ENCODE assay signal across 9 mouse cellular contexts in genomic region chr17:24015727-24016126, GRCm38 (mm10). TPM values are rescaled to one million over a fixed set of nuclear protein-coding genes. Genes with fewer than 3 reads are reported as not detected.
A peak's percentile ranks its signal among the peaks of the same experiment; 100 is the strongest.
DNase-seq lines count a peak whose midpoint lies in the region; ATAC-seq and TF ChIP-seq lines count a peak whose summit lies in the region.
"Had no signal": no experiment of that assay in that cellular context is flagged by ENCODE, and none has a peak within 500 bp of the region (broad histone marks: within the 10 kb centered on the region; RNA-seq: fewer than 3 reads in every experiment).

No protein-coding gene starts in this region.

- TF ChIP-seq EP300 in CH12.LX (IDR thresholded peaks at IDR 0.05; ENCODE audit: low read length): no peak

- no peak overlapping the region for H3K27ac ChIP-seq in hindbrain, embryonic 11.5 days (ENCODE audit: low read depth, low read length)
- H3K27ac ChIP-seq in hindbrain, embryonic 16.5 days (ENCODE audit: low read depth, low read length): no peak overlapping the region
- H3K27ac ChIP-seq in CH12.LX (ENCODE audit: insufficient read depth, low read depth): no peak overlapping the region
- no peak overlapping the region for H3K27ac ChIP-seq in limb, embryonic 11.5 days (replicated peaks; ENCODE audit: low read depth, low read length)
- H3K27ac ChIP-seq: neural tube, embryonic 13.5 days had no signal

- H3K4me1 ChIP-seq in hindbrain, embryonic 11.5 days (replicated peaks; ENCODE audit: control insufficient read depth, insufficient read depth, low read length): no peaks in the 10 kb centered on the region
- H3K4me1 ChIP-seq in hindbrain, embryonic 16.5 days (ENCODE audit: control insufficient read depth, insufficient read depth, low read depth, low read length): no peaks in the 10 kb centered on the region
- H3K4me1 ChIP-seq in CH12.LX (ENCODE audit: control insufficient read depth in 1 of 2, insufficient read depth in 2 of 2): no peaks in the 10 kb centered on the region
- no peaks in the 10 kb centered on the region for H3K4me1 ChIP-seq in limb, embryonic 11.5 days (ENCODE audit: control insufficient read depth, insufficient read depth, low read length)
- H3K4me1 ChIP-seq: neural tube, embryonic 13.5 days had no signal

- H3K9ac ChIP-seq in hindbrain, embryonic 11.5 days (ENCODE audit: low read depth, low read length): no peak overlapping the region
- H3K9ac ChIP-seq in hindbrain, embryonic 16.5 days (ENCODE audit: low read depth, low read length): no peak overlapping the region
- no peak overlapping the region for H3K9ac ChIP-seq in CH12.LX (ENCODE audit: insufficient read depth, low read depth)
- no peak overlapping the region for H3K9ac ChIP-seq in limb, embryonic 11.5 days (ENCODE audit: low read length)
- H3K9ac ChIP-seq: neural tube, embryonic 13.5 days had no signal

- dilution Hi-C loops in CH12.LX (cut with MboI; ENCODE audit: extremely low pct_ligation_motif_present, extremely low pct_unique_long_range_greater_than_20kb, low sequenced_read_pairs): no loop called here

- 25% methylated on average over 14 of the region's 14 CpGs for WGBS in hindbrain, embryonic 11.5 days
- 29% methylated on average over 14 of the region's 14 CpGs for WGBS in hindbrain, embryonic 16.5 days
- WGBS in limb, embryonic 11.5 days: 27% methylated on average over 14 of the region's 14 CpGs

- H3K4me3 ChIP-seq in hindbrain, embryonic 11.5 days (ENCODE audit: low read depth, low read length): no peak overlapping the region
- H3K4me3 ChIP-seq in hindbrain, embryonic 16.5 days (ENCODE audit: low read length): no peak overlapping the region
- no peak overlapping the region for H3K4me3 ChIP-seq in CH12.LX (replicated peaks in 1 of 3; ENCODE audit: low read depth in 2 of 3, low read length in 2 of 3, poor library complexity in 1 of 3)
- H3K4me3 ChIP-seq in limb, embryonic 11.5 days (ENCODE audit: low read depth, low read length): no peak overlapping the region
- H3K4me3 ChIP-seq: neural tube, embryonic 13.5 days had no signal

- TF ChIP-seq CTCF in CH12.LX (conservative IDR thresholded peaks at IDR 0.05 in 1 of 2, IDR thresholded peaks at IDR 0.05 in 1 of 2; ENCODE audit: low read depth in 2 of 2, low read length in 2 of 2): peak in 1 of 2 experiments; percentile 54; a peak in 3 of 4 replicates

- intact Hi-C loops in left cerebral cortex, postnatal 10 days (cut with DNase I): no loop called here

- H3K36me3 ChIP-seq in hindbrain, embryonic 11.5 days (ENCODE audit: control insufficient read depth, insufficient read depth, low read length): no peaks in the 10 kb centered on the region
- no peaks in the 10 kb centered on the region for H3K36me3 ChIP-seq in hindbrain, embryonic 16.5 days (ENCODE audit: control insufficient read depth, insufficient read depth, low read length)
- no peaks in the 10 kb centered on the region for H3K36me3 ChIP-seq in CH12.LX (replicated peaks in 1 of 2; ENCODE audit: control insufficient read depth in 1 of 2, insufficient read depth in 1 of 2, low read length in 1 of 2)
- no peaks in the 10 kb centered on the region for H3K36me3 ChIP-seq in limb, embryonic 11.5 days (ENCODE audit: control insufficient read depth, insufficient read depth, low read length)
- H3K36me3 ChIP-seq: neural tube, embryonic 13.5 days had no signal

- peak; percentile 39 for DNase-seq in hindbrain, embryonic 11.5 days (ENCODE audit: low spot score)
- peak; percentile 15 for DNase-seq in CH12.LX (ENCODE audit: extremely low read depth)
- DNase-seq in adrenal gland, postnatal 14 days: peak; percentile 52
- DNase-seq in limb, embryonic 11.5 days (ENCODE audit: low spot score): peak; percentile 42
- DNase-seq in thymus, postnatal 4 days: peak; percentile 67
- no peak for DNase-seq in left cerebral cortex, postnatal 10 days (ENCODE audit: extremely low spot score in 1 of 2, low spot score in 2 of 2)
- no peak for DNase-seq in left cerebral cortex, adult 11 months (ENCODE audit: low spot score)

- no peaks in the 10 kb centered on the region for H3K79me2 ChIP-seq in CH12.LX (replicated peaks; ENCODE audit: control insufficient read depth, extremely low read depth, insufficient read depth, poor library complexity, severe bottlenecking)

- no peak for TF ChIP-seq POLR2A in CH12.LX (IDR thresholded peaks at IDR 0.05; ENCODE audit: low read depth, low read length)

- ATAC-seq in hindbrain, embryonic 11.5 days (ENCODE audit: low FRiP score): no peak
- no peak for ATAC-seq in hindbrain, embryonic 16.5 days
- ATAC-seq in limb, embryonic 11.5 days (ENCODE audit: insufficient number of reproducible peaks, low FRiP score, low TSS enrichment, low read depth): no peak

- TF ChIP-seq RAD21 in CH12.LX (IDR thresholded peaks at IDR 0.05; ENCODE audit: low read depth, low read length): peak; percentile 21

- no peak overlapping the region for H3K4me2 ChIP-seq in hindbrain, embryonic 11.5 days (replicated peaks; ENCODE audit: low read depth, low read length)
- H3K4me2 ChIP-seq in hindbrain, embryonic 16.5 days (ENCODE audit: low read length): no peak overlapping the region
- H3K4me2 ChIP-seq in CH12.LX (ENCODE audit: insufficient read depth, low read depth, poor library complexity, severe bottlenecking): no peak overlapping the region
- H3K4me2 ChIP-seq in limb, embryonic 11.5 days (ENCODE audit: low read depth, severe bottlenecking): no peak overlapping the region
- H3K4me2 ChIP-seq: neural tube, embryonic 13.5 days had no signal

- H3K27me3 ChIP-seq in hindbrain, embryonic 11.5 days (ENCODE audit: control insufficient read depth, insufficient read depth, low read length): no peaks in the 10 kb centered on the region
- H3K27me3 ChIP-seq in hindbrain, embryonic 16.5 days (replicated peaks; ENCODE audit: control insufficient read depth, insufficient read depth, low read length): no peaks in the 10 kb centered on the region
- peaks cover 9% of the 10 kb centered on the region for H3K27me3 ChIP-seq in CH12.LX (replicated peaks)
- no peaks in the 10 kb centered on the region for H3K27me3 ChIP-seq in limb, embryonic 11.5 days (ENCODE audit: control insufficient read depth, insufficient read depth, low read length)

- no peaks in the 10 kb centered on the region for H3K9me3 ChIP-seq in hindbrain, embryonic 11.5 days (ENCODE audit: control insufficient read depth, low read length)
- no peaks in the 10 kb centered on the region for H3K9me3 ChIP-seq in hindbrain, embryonic 16.5 days (ENCODE audit: control insufficient read depth, low read length)
- peaks cover 5% of the 10 kb centered on the region for H3K9me3 ChIP-seq in CH12.LX (replicated peaks; ENCODE audit: low read length)
- H3K9me3 ChIP-seq in limb, embryonic 11.5 days (ENCODE audit: control insufficient read depth, low read length): no peaks in the 10 kb centered on the region
- H3K9me3 ChIP-seq: neural tube, embryonic 13.5 days had no signal

- in situ Hi-C loops in CH12.LX (cut with MboI; ENCODE audit: low pct_ligation_motif_present, low pct_unique_long_range_greater_than_20kb, low sequenced_read_pairs): no loop called here

TF ChIP-seq in CH12.LX, 34 proteins besides CTCF, POLR2A, EP300 and RAD21:
- TF ChIP-seq SMC3 (IDR thresholded peaks at IDR 0.05; ENCODE audit: low read depth, low read length) (peak; percentile 31; the same call in 1 of the 2 replicates), JUN (IDR thresholded peaks at IDR 0.05; ENCODE audit: insufficient read depth, low read depth, low read length) (no peak)

RNA-seq across cellular contexts. Expression of gene Prss22, which starts 17.8 kb away (rescaled TPM):
- polyA plus RNA-seq in hindbrain, embryonic 11.5 days (2014; fragmentation: Nextera tagmentation; extraction: Ambion mirVana): 0.25 and 0.51 TPM in 2 replicates
- polyA plus RNA-seq in hindbrain, embryonic 16.5 days (2015; fragmentation: Nextera tagmentation; extraction: Ambion mirVana): not detected in 2 replicates
- not detected in 2 replicates for total RNA-seq in CH12.LX (2012; rRNA removed)
- not detected in 2 replicates for total RNA-seq in CH12.LX (2014; rRNA removed)
- not detected in 2 replicates for polyA plus RNA-seq in CH12.LX (2012; ENCODE audit: insufficient read length, low read depth)
- total RNA-seq in adrenal gland, postnatal 14 days (2021): not detected in 2 replicates
- polyA plus RNA-seq in limb, embryonic 11.5 days (2014; fragmentation: Nextera tagmentation; extraction: Ambion mirVana): 0.99 and 1.4 TPM in 2 replicates
- total RNA-seq in left cerebral cortex, postnatal 10 days (2021): under 1 TPM; 0.53 to 0.69 TPM
- polyA plus RNA-seq: neural tube, embryonic 13.5 days had no signal

RNA-seq across cellular contexts. Expression of gene Prss27, which starts 22.2 kb away (rescaled TPM):
- 0.19 TPM in 1 of 2 replicates, not detected in the other for polyA plus RNA-seq in hindbrain, embryonic 11.5 days (2014; fragmentation: Nextera tagmentation; extraction: Ambion mirVana)
- 0.12 and 0.16 TPM in 2 replicates for polyA plus RNA-seq in hindbrain, embryonic 16.5 days (2015; fragmentation: Nextera tagmentation; extraction: Ambion mirVana)
- total RNA-seq in CH12.LX (2012; rRNA removed) (not detected in 2 replicates), CH12.LX (2014; rRNA removed) (not detected in 2 replicates)
- polyA plus RNA-seq in CH12.LX (2012; ENCODE audit: insufficient read length, low read depth): not detected in 2 replicates
- 0.41 and 1.6 TPM in 2 replicates for total RNA-seq in adrenal gland, postnatal 14 days (2021)
- polyA plus RNA-seq in limb, embryonic 11.5 days (2014; fragmentation: Nextera tagmentation; extraction: Ambion mirVana): 0.20 and 0.27 TPM in 2 replicates
- total RNA-seq in left cerebral cortex, postnatal 10 days (2021): not detected

RNA-seq across cellular contexts. Expression of gene Prss30, which starts 35.4 kb away (rescaled TPM):
- not detected in 2 replicates for polyA plus RNA-seq in hindbrain, embryonic 11.5 days (2014; fragmentation: Nextera tagmentation; extraction: Ambion mirVana)
- polyA plus RNA-seq in hindbrain, embryonic 16.5 days (2015; fragmentation: Nextera tagmentation; extraction: Ambion mirVana): not detected in 2 replicates
- 0.08 TPM in 1 of 2 replicates, not detected in the other for total RNA-seq in CH12.LX (2012; rRNA removed)
- 0.30 and 0.57 TPM in 2 replicates for total RNA-seq in CH12.LX (2014; rRNA removed)
- 0.63 and 0.69 TPM in 2 replicates for polyA plus RNA-seq in CH12.LX (2012; ENCODE audit: insufficient read length, low read depth)
- 0.34 and 0.37 TPM in 2 replicates for total RNA-seq in adrenal gland, postnatal 14 days (2021)
- polyA plus RNA-seq in limb, embryonic 11.5 days (2014; fragmentation: Nextera tagmentation; extraction: Ambion mirVana): not detected in 2 replicates
- under 1 TPM in 1 of 2 experiments, not detected in 1; 0.30 TPM for total RNA-seq in left cerebral cortex, postnatal 10 days (2021)
- polyA plus RNA-seq: neural tube, embryonic 13.5 days had no signal

RNA-seq across cellular contexts. Expression of gene Kctd5, which starts 57.6 kb away (rescaled TPM):
- polyA plus RNA-seq in hindbrain, embryonic 11.5 days (2014; fragmentation: Nextera tagmentation; extraction: Ambion mirVana): 79.8 and 87.2 TPM in 2 replicates
- polyA plus RNA-seq in hindbrain, embryonic 16.5 days (2015; fragmentation: Nextera tagmentation; extraction: Ambion mirVana): 82.0 and 89.9 TPM in 2 replicates
- total RNA-seq in CH12.LX (2012; rRNA removed) (30.1 and 36.9 TPM in 2 replicates), CH12.LX (2014; rRNA removed) (51.1 and 51.6 TPM in 2 replicates)
- polyA plus RNA-seq in CH12.LX (2012; ENCODE audit: insufficient read length, low read depth): 44.3 and 44.6 TPM in 2 replicates
- total RNA-seq in adrenal gland, postnatal 14 days (2021): 19.1 and 21.9 TPM in 2 replicates
- 89.6 and 91.3 TPM in 2 replicates for polyA plus RNA-seq in limb, embryonic 11.5 days (2014; fragmentation: Nextera tagmentation; extraction: Ambion mirVana)
- 10 to 100 TPM; 51.9 to 56.8 TPM for total RNA-seq in left cerebral cortex, postnatal 10 days (2021)

Comparison
In these comparisons a context has a peak if more than half of its experiments do, and no peak if none do; other contexts are left out.
1. DNase-seq: peak in hindbrain, embryonic 11.5 days (single experiment), CH12.LX (single experiment), adrenal gland, postnatal 14 days (single experiment), limb, embryonic 11.5 days (single experiment) and thymus, postnatal 4 days (single experiment); none in left cerebral cortex, postnatal 10 days (0 of 2) and left cerebral cortex, adult 11 months (single experiment).